Mouse (Mus musculus) liver, embryonic 14.5 days (tissue): ENCODE results near the gene Slc8a3. TPM values are rescaled to one million over a fixed set of nuclear protein-coding genes. Genes with fewer than 3 reads are reported as not detected.

Experiments used
- ATAC-seq: fragments of 200-750 bp; cut with Nextera tagmentation; 2 replicates; pipeline ENCODE4 v1.8.0; 2017; ENCODE audit warnings: moderate number of reproducible peaks, mild to moderate bottlenecking, moderate library complexity; ENCODE audit not compliant: insufficient read depth
- DNase-seq, 3 experiments: peaks; one replicate each; pipeline ENCODE4 v3.0.0-alpha.2; 2012 to 2013; ENCODE audit warnings: low read depth in 3 of 3, low spot score in 3 of 3
- H3K27ac ChIP-seq: fragments of 300-500 bp; sonication (generic); 2 replicates; pipeline ENCODE4 v1.5.1; 2014; ENCODE audit warnings: moderate library complexity, mild to moderate bottlenecking, control low read depth, inconsistent platforms
- H3K27me3 ChIP-seq: fragments of 300-500 bp; sonication (generic); 2 replicates; pipeline ENCODE4 v1.6.1; 2014; ENCODE audit warnings: mild to moderate bottlenecking, low read length, moderate library complexity; ENCODE audit not compliant: control insufficient read depth, insufficient read depth
- H3K36me3 ChIP-seq: fragments of 300-500 bp; sonication (generic); replicated peaks from 2 replicates; pipeline ENCODE4 v1.6.1; 2014; ENCODE audit warnings: low read depth; ENCODE audit not compliant: control insufficient read depth, insufficient read depth
- H3K4me1 ChIP-seq, 2 experiments: fragments of 200-500 bp in 1 of 2; fragments of 300-500 bp in 1 of 2; sonication (generic) in 1 of 2; replicated peaks; 2 replicates each; pipeline ENCODE4 v1.6.1; 2012 to 2014; ENCODE audit warnings: antibody characterized with exemption in 1 of 2, inconsistent platforms in 1 of 2, low read length in 1 of 2; ENCODE audit not compliant: control insufficient read depth in 2 of 2, insufficient read depth in 2 of 2
- H3K4me2 ChIP-seq: fragments of 300-500 bp; sonication (generic); 2 replicates; pipeline ENCODE4 v1.6.1; 2014; ENCODE audit warnings: low read depth, mild to moderate bottlenecking, control low read depth, moderate library complexity
- H3K4me3 ChIP-seq, 2 experiments: fragments of 200-500 bp in 1 of 2; fragments of 300-500 bp in 1 of 2; sonication (generic) in 1 of 2; 2 replicates each; pipeline ENCODE4 v1.5.1; 2012 to 2014; ENCODE audit warnings: low read depth in 2 of 2, low read length in 2 of 2, mild to moderate bottlenecking in 2 of 2, control low read depth in 1 of 2, inconsistent platforms in 1 of 2, moderate library complexity in 1 of 2; ENCODE audit not compliant: insufficient read depth in 1 of 2
- H3K9ac ChIP-seq: fragments of 300-500 bp; sonication (generic); replicated peaks from 2 replicates; pipeline ENCODE4 v1.6.1; 2014; ENCODE audit warnings: mild to moderate bottlenecking, control low read depth, moderate library complexity
- H3K9me3 ChIP-seq: fragments of 300-500 bp; sonication (generic); 2 replicates; pipeline ENCODE4 v1.6.1; 2016; ENCODE audit warnings: low read length, mixed read lengths; ENCODE audit not compliant: control insufficient read depth
- CTCF ChIP-seq: IDR thresholded peaks from 2 replicates; pipeline ENCODE4 v1.5.1; 2016; ENCODE audit warnings: antibody characterized with exemption, low read depth, control low read depth
- EP300 ChIP-seq: IDR thresholded peaks from 2 replicates; pipeline ENCODE4 v1.6.1; 2016; ENCODE audit warnings: antibody characterized with exemption, low read depth
- WGBS: fragments of 180-500 bp; shearing (Covaris S2); extraction: QIAGEN DNeasy Blood & Tissue Kit; methylation state at CpG from one replicate; pipeline ENCODE4 v1.1.7; 2014; ENCODE audit not compliant: insufficient replicate concordance; 5-methylcytosine and 5-hydroxymethylcytosine counted together
- polyA plus RNA-seq, 2 experiments: library from polyadenylated mRNA; depleted of rRNA in 1 of 2; stranded (reverse) in 1 of 2; unstranded in 1 of 2; fragments of >200 nt; fragmentation: Nextera tagmentation in 1 of 2; extraction: Ambion mirVana in 1 of 2; gene quantifications; 2 replicates each; pipeline versions ENCODE4 v1.2.1 to v1.2.3; 2012 to 2014

Gene Slc8a3
- polyA plus RNA-seq, 2 experiments, result 0.02 TPM; not detected in 1

DNA sequence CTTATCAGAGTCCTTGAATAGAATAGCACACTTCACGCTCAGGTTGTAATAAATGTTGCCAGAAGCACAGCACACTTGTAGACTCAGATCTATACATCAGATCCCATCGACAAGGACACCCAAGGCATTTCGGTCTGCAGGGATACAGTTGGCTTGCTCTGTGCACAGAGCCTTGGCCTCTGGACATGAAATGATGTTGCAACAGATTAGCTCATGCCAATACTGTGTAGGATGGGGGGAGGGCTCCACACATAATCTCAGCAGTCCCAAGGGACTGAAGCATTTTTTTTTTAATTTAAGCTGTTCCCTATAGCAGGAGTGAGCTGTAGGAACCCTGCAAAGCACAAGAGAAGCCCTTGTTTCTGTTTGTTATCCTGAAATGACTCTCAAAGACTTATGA is 74.8 kb downstream of the Slc8a3 start:
- Histone ChIP-seq H3K9ac (no peak overlapping the region), H3K27ac (no peak overlapping the region), H3K36me3 (no peaks in the 10 kb centered on the region), H3K4me1 (no peaks in the 10 kb centered on the region), H3K27me3 (no peaks in the 10 kb centered on the region), H3K9me3 (no peaks in the 10 kb centered on the region), H3K4me2 (no peak overlapping the region), H3K4me3 (no peak overlapping the region)
- ATAC-seq, result no peak
- TF ChIP-seq EP300, result no peak
- whole genome bisulfite sequencing, result 50% methylated on average over 3 of the region's 3 CpGs
- DNase-seq, result no peak

DNA sequence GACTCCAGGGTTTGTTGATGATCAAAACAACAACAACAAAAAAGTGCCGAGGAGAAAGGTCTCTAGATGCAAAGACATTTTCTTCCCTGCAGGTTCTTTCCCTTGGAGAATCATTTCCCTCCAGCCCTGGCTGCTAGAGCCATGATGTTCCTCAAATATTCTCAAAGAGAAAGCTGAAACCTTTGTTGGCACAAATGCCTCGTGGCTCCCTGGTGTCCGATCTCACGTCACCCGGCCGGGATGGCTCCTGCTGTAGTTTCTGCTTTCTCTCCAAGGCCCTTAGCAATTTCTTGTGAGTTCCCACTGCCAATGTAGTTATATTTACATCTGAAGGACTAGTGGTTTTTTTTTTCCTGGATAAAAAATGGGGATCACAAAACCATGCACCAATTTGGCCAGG is 87.6 kb downstream of the Slc8a3 start:
- Histone ChIP-seq H3K36me3 (no peaks in the 10 kb centered on the region), H3K9ac (no peak overlapping the region), H3K4me1 (no peaks in the 10 kb centered on the region), H3K4me3 (no peak overlapping the region), H3K27ac (no peak overlapping the region), H3K9me3 (no peaks in the 10 kb centered on the region), H3K27me3 (no peaks in the 10 kb centered on the region), H3K4me2 (no peak overlapping the region)
- TF ChIP-seq CTCF (no peak), EP300 (no peak)
- no peak for ATAC-seq
- no peak for DNase-seq
- WGBS, result 67% methylated on average over 6 of the region's 6 CpGs

- no peak for ATAC-seq
These were observed 88.0 kb downstream of the Slc8a3 start for GRCm38 (mm10) chr12:81244954-81245353.

GRCm38 (mm10) chr12:81244492-81244891 is 88.5 kb downstream of the Slc8a3 start:
- DNase-seq (no peak), ATAC-seq (no peak)
- Histone ChIP-seq H3K27me3 (no peaks in the 10 kb centered on the region), H3K4me2 (no peak overlapping the region), H3K4me1 (no peaks in the 10 kb centered on the region), H3K4me3 (no peak overlapping the region), H3K27ac (no peak overlapping the region), H3K9me3 (no peaks in the 10 kb centered on the region), H3K9ac (no peak overlapping the region), H3K36me3 (no peaks in the 10 kb centered on the region)
- WGBS, result 25% methylated on average over 1 of the region's 1 CpGs
- TF ChIP-seq CTCF (no peak), EP300 (no peak)

More at GRCm38 (mm10) chr12:81244954-81245353, 88.0 kb downstream of the Slc8a3 start:
- DNase-seq, result no peak
- WGBS, result 65% methylated on average over 7 of the region's 7 CpGs
- H3K4me1 ChIP-seq, result no peaks in the 10 kb centered on the region
- no peak overlapping the region for H3K9ac ChIP-seq
- no peak overlapping the region for H3K27ac ChIP-seq
- H3K36me3 ChIP-seq, result no peaks in the 10 kb centered on the region
- no peaks in the 10 kb centered on the region for H3K9me3 ChIP-seq
- no peak overlapping the region for H3K4me3 ChIP-seq
- H3K27me3 ChIP-seq, result no peaks in the 10 kb centered on the region
- no peak for TF ChIP-seq CTCF
- TF ChIP-seq EP300, result no peak
- no peak overlapping the region for H3K4me2 ChIP-seq

GRCm38 (mm10) chr12:81241676-81242075 is 91.3 kb downstream of the Slc8a3 start:
- H3K27ac ChIP-seq, result no peak overlapping the region
- H3K4me3 ChIP-seq, result no peak overlapping the region
- H3K4me1 ChIP-seq, result no peaks in the 10 kb centered on the region
- WGBS, result 73% methylated on average over 2 of the region's 2 CpGs
- ATAC-seq (no peak), DNase-seq (no peak)
- H3K36me3 ChIP-seq, result no peaks in the 10 kb centered on the region
- H3K4me2 ChIP-seq, result no peak overlapping the region
- no peak overlapping the region for H3K9ac ChIP-seq
- TF ChIP-seq CTCF, result no peak
- no peak for TF ChIP-seq EP300
- no peaks in the 10 kb centered on the region for H3K9me3 ChIP-seq
- no peaks in the 10 kb centered on the region for H3K27me3 ChIP-seq
